Mouse (Mus musculus) hindbrain, embryonic 11.5 days (tissue): ENCODE data around the gene Bcar3. TPM values are rescaled to one million over a fixed set of nuclear protein-coding genes. Genes with fewer than 3 reads are reported as not detected.

Experiments
- ATAC-seq: fragments of 200-750 bp; cut with Nextera tagmentation; 2 replicates; pipeline ENCODE4 v1.8.0; 2017; ENCODE audit warnings: mild to moderate bottlenecking, moderate TSS enrichment, moderate library complexity; ENCODE audit not compliant: low FRiP score
- DNase-seq: peaks from one replicate; pipeline ENCODE4 v3.0.0-alpha.2; 2015; ENCODE audit warnings: low spot score
- H3K27ac ChIP-seq: fragments of 300-500 bp; sonication (generic); 2 replicates; pipeline ENCODE4 v1.5.1; 2014; ENCODE audit warnings: mild to moderate bottlenecking, low read depth, low read length
- H3K27me3 ChIP-seq: fragments of 300-500 bp; sonication (generic); 2 replicates; pipeline ENCODE4 v1.6.1; 2014; ENCODE audit warnings: mild to moderate bottlenecking, low read length, moderate library complexity, mixed read lengths; ENCODE audit not compliant: control insufficient read depth, insufficient read depth
- H3K36me3 ChIP-seq: fragments of 300-500 bp; sonication (generic); 2 replicates; pipeline ENCODE4 v1.6.1; 2014; ENCODE audit warnings: mild to moderate bottlenecking, low read length, moderate library complexity, mixed read lengths; ENCODE audit not compliant: control insufficient read depth, insufficient read depth
- H3K4me1 ChIP-seq: fragments of 300-500 bp; sonication (generic); replicated peaks from 2 replicates; pipeline ENCODE4 v1.6.1; 2014; ENCODE audit warnings: low read length, mixed read lengths; ENCODE audit not compliant: control insufficient read depth, insufficient read depth
- H3K4me2 ChIP-seq: fragments of 300-500 bp; sonication (generic); replicated peaks from 2 replicates; pipeline ENCODE4 v1.6.1; 2014; ENCODE audit warnings: mild to moderate bottlenecking, low read depth, low read length
- H3K4me3 ChIP-seq: fragments of 300-500 bp; sonication (generic); 2 replicates; pipeline ENCODE4 v1.5.1; 2014; ENCODE audit warnings: low read depth, low read length
- H3K9ac ChIP-seq: fragments of 300-500 bp; sonication (generic); 2 replicates; pipeline ENCODE4 v1.6.1; 2014; ENCODE audit warnings: low read depth, low read length
- H3K9me3 ChIP-seq: fragments of 300-500 bp; sonication (generic); 2 replicates; pipeline ENCODE4 v1.6.1; 2016; ENCODE audit warnings: low read length; ENCODE audit not compliant: control insufficient read depth
- WGBS: fragments of 180-500 bp; shearing (Covaris S2); extraction: QIAGEN DNeasy Blood & Tissue Kit; methylation state at CpG from one replicate; pipeline ENCODE4 v1.1.7; 2014; 5-methylcytosine and 5-hydroxymethylcytosine counted together
- polyA plus RNA-seq: library from polyadenylated mRNA; unstranded; fragments of >200 nt; fragmentation: Nextera tagmentation; extraction: Ambion mirVana; gene quantifications from 2 replicates; pipeline ENCODE4 v1.2.1, GENCODE M21; 2014

Bcar3 gene
- polyA plus RNA-seq, 1 experiment from 2014 or later = 6.7 TPM

- Histone ChIP-seq H3K4me3 (no peak overlapping the region), H3K27ac (no peak overlapping the region), H3K4me2 (no peak overlapping the region), H3K27me3 (no peaks in the 10 kb centered on the region), H3K4me1 (no peaks in the 10 kb centered on the region), H3K9ac (no peak overlapping the region), H3K9me3 (no peaks in the 10 kb centered on the region), H3K36me3 (no peaks in the 10 kb centered on the region)
- no peak for DNase-seq
- whole genome bisulfite sequencing = 90% methylated on average over 11 of the region's 11 CpGs
- ATAC-seq = no peak
Observed at GRCm38 (mm10) chr3:122453875-122454274, 159.9 kb downstream of the Bcar3 start.

- H3K9ac ChIP-seq = no peak overlapping the region
- WGBS = 96% methylated on average over 4 of the region's 4 CpGs
- 0 out of 2 replicates have a peak, but pooled peaks cover 7% of the 10 kb centered on the region for H3K4me1 ChIP-seq
- DNase-seq (no peak), ATAC-seq (no peak)
- H3K27ac ChIP-seq = no peak overlapping the region
- H3K4me2 ChIP-seq = no peak overlapping the region
- no peak overlapping the region for H3K4me3 ChIP-seq
- H3K9me3 ChIP-seq = no peaks in the 10 kb centered on the region
- H3K27me3 ChIP-seq = no peaks in the 10 kb centered on the region
- no peaks in the 10 kb centered on the region for H3K36me3 ChIP-seq
Observed at GRCm38 (mm10) chr3:122456156-122456555, 162.2 kb downstream of the Bcar3 start.

GRCm38 (mm10) chr3:122456807-122457206, 162.9 kb downstream of the Bcar3 start:
- ATAC-seq (no peak), DNase-seq (no peak)
- Histone ChIP-seq H3K9ac (no peak overlapping the region), H3K4me1 (peaks cover 7% of the 10 kb centered on the region; the same call in 1 of the 2 replicates), H3K4me3 (no peak overlapping the region), H3K27me3 (no peaks in the 10 kb centered on the region), H3K27ac (no peak overlapping the region), H3K36me3 (no peaks in the 10 kb centered on the region), H3K9me3 (no peaks in the 10 kb centered on the region), H3K4me2 (no peak overlapping the region)
- WGBS = 73% methylated on average over 4 of the region's 4 CpGs

GRCm38 (mm10) chr3:122457723-122458122, 163.8 kb downstream of the Bcar3 start:
- H3K4me3 ChIP-seq = no peak overlapping the region
- no peaks in the 10 kb centered on the region for H3K27me3 ChIP-seq
- no peak for DNase-seq
- no peak overlapping the region for H3K9ac ChIP-seq
- no peak for ATAC-seq
- no peaks in the 10 kb centered on the region for H3K36me3 ChIP-seq
- no peaks in the 10 kb centered on the region for H3K9me3 ChIP-seq
- peaks cover 9% of the 10 kb centered on the region; the same call in 1 of the 2 replicates for H3K4me1 ChIP-seq
- H3K27ac ChIP-seq = no peak overlapping the region
- 44% methylated on average over 1 of the region's 1 CpGs for WGBS
- H3K4me2 ChIP-seq = no peak overlapping the region

GRCm38 (mm10) chr3:122458743-122459142, 164.8 kb downstream of the Bcar3 start:
- Histone ChIP-seq H3K4me1 (peaks cover 13% of the 10 kb centered on the region; the same call in 1 of the 2 replicates), H3K4me3 (no peak overlapping the region), H3K27me3 (no peaks in the 10 kb centered on the region), H3K4me2 (no peak overlapping the region), H3K36me3 (no peaks in the 10 kb centered on the region), H3K9me3 (no peaks in the 10 kb centered on the region), H3K27ac (no peak overlapping the region), H3K9ac (no peak overlapping the region)
- 89% methylated on average over 8 of the region's 8 CpGs for WGBS
- DNase-seq (no peak), ATAC-seq (no peak)

GRCm38 (mm10) chr3:122460848-122461511, 167.0 kb downstream of the Bcar3 start:
- H3K36me3 ChIP-seq = no peaks in the 10 kb centered on the region
- no peak overlapping the region for H3K4me2 ChIP-seq
- ATAC-seq = peak; percentile 72
- no peak overlapping the region for H3K4me3 ChIP-seq
- DNase-seq = peak; percentile 56
- no peaks in the 10 kb centered on the region for H3K9me3 ChIP-seq
- H3K27ac ChIP-seq = peak overlapping the region; percentile 88
- peaks cover 13% of the 10 kb centered on the region; the same call in 1 of the 2 replicates for H3K4me1 ChIP-seq
- peak overlapping the region; percentile 42 for H3K9ac ChIP-seq
- H3K27me3 ChIP-seq = no peaks in the 10 kb centered on the region
- WGBS = 14% methylated on average over 8 of the region's 8 CpGs

GRCm38 (mm10) chr3:122461512-122461881, 167.6 kb downstream of the Bcar3 start:
- DNase-seq = no peak
- no peaks in the 10 kb centered on the region for H3K9me3 ChIP-seq
- no peak; the same call in 1 of the 2 replicates for ATAC-seq
- H3K27ac ChIP-seq = peak overlapping the region; percentile 88
- H3K36me3 ChIP-seq = no peaks in the 10 kb centered on the region
- no peak overlapping the region for H3K4me3 ChIP-seq
- WGBS = 49% methylated on average over 11 of the region's 11 CpGs
- no peak overlapping the region for H3K4me2 ChIP-seq
- H3K9ac ChIP-seq = peak overlapping the region; percentile 42; the same call in 1 of the 2 replicates
- peaks cover 13% of the 10 kb centered on the region; the same call in 1 of the 2 replicates for H3K4me1 ChIP-seq
- H3K27me3 ChIP-seq = no peaks in the 10 kb centered on the region

- 47% methylated on average over 18 of the region's 18 CpGs for WGBS
- H3K27me3 ChIP-seq = no peaks in the 10 kb centered on the region
- ATAC-seq (peak; percentile 38), DNase-seq (peak; percentile 53)
- no peak overlapping the region for H3K9ac ChIP-seq
- H3K4me1 ChIP-seq = peaks cover 13% of the 10 kb centered on the region; the same call in 1 of the 2 replicates
- no peaks in the 10 kb centered on the region for H3K36me3 ChIP-seq
- H3K4me2 ChIP-seq = no peak overlapping the region
- H3K4me3 ChIP-seq = no peak overlapping the region
- no peaks in the 10 kb centered on the region for H3K9me3 ChIP-seq
- H3K27ac ChIP-seq = peak overlapping the region; percentile 88
Observed at GRCm38 (mm10) chr3:122461932-122462871, 168.3 kb downstream of the Bcar3 start.
